Mouse (Mus musculus): ENCODE data around the gene Vav2. TPM values are rescaled to one million over a fixed set of nuclear protein-coding genes. Genes with fewer than 3 reads are reported as not detected.

The Vav2 gene
- polyA plus RNA-seq, 1 experiment, result 24.6 TPM

DNA sequence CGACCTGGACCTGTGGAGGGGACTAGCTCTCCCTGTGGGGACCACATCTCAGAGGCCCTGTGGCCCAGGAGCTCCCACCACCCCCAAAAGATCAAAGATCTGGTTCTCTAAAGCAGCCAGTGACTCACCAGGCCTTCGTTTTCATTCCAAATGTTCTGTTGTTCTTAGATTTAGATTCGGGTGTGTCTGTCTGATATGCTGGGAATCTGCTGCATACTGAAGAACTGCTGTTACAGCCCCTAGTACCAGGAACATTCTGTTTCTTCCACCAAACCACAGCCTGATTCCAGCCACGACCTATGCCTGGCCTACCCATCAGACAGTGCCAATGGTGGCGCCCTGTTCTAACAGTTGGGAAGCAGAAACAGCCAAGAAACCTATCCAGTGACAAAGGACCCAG, 95.3 kb downstream of the Vav2 start:
- H3K27ac ChIP-seq (ENCODE audit: insufficient read depth, low read length), result no peak overlapping the region
- no peak overlapping the region for H3K4me3 ChIP-seq (ENCODE audit: low read depth, low read length)
- no peaks in the 10 kb centered on the region for H3K36me3 ChIP-seq (ENCODE audit: control insufficient read depth, insufficient read depth, low read length, poor library complexity, severe bottlenecking)
- H3K9ac ChIP-seq (ENCODE audit: low read depth, poor library complexity, severe bottlenecking), result no peak overlapping the region
- no peaks in the 10 kb centered on the region for H3K27me3 ChIP-seq (ENCODE audit: control insufficient read depth, insufficient read depth, low read length, poor library complexity, severe bottlenecking)
- TF ChIP-seq EP300 (IDR thresholded peaks at IDR 0.05; ENCODE audit: insufficient read depth, low read depth, low read length) (no peak), POLR2A (IDR thresholded peaks at IDR 0.05; ENCODE audit: insufficient read depth, low read length) (no peak), CTCF (IDR thresholded peaks at IDR 0.05; ENCODE audit: low read depth, low read length) (no peak)
- H3K4me1 ChIP-seq (ENCODE audit: control insufficient read depth, insufficient read depth, low read length), result peaks cover 3% of the 10 kb centered on the region
- no peaks in the 10 kb centered on the region for H3K9me3 ChIP-seq (replicated peaks; ENCODE audit: control insufficient read depth, insufficient read depth, low read length, poor library complexity, severe bottlenecking)

DNA sequence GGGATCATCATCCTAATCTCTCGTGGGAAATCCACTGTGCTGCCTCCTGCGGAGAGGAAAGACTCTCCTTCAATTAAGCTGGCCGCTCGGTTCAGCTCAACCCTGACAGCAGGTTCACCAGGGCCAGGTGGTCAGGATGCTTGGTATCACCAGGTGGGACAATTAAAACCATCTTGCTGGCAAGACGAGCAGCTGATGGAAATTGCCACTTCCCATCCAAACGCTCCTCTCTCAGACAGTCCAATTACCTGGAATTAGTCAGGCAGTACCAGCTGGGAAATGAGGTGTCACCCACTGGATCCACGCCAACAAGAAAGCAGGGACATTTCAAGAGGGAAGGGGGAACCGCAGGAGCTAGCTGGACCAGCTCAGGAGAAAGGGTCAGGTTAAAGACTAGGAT, 96.4 kb downstream of the Vav2 start:
- Histone ChIP-seq H3K4me1 (ENCODE audit: control insufficient read depth, insufficient read depth, low read length) (peaks cover 3% of the 10 kb centered on the region), H3K27me3 (ENCODE audit: control insufficient read depth, insufficient read depth, low read length, poor library complexity, severe bottlenecking) (no peaks in the 10 kb centered on the region), H3K9ac (ENCODE audit: low read depth, poor library complexity, severe bottlenecking) (no peak overlapping the region), H3K27ac (ENCODE audit: insufficient read depth, low read length) (no peak overlapping the region), H3K9me3 (replicated peaks; ENCODE audit: control insufficient read depth, insufficient read depth, low read length, poor library complexity, severe bottlenecking) (no peaks in the 10 kb centered on the region), H3K36me3 (ENCODE audit: control insufficient read depth, insufficient read depth, low read length, poor library complexity, severe bottlenecking) (no peaks in the 10 kb centered on the region), H3K4me3 (ENCODE audit: low read depth, low read length) (no peak overlapping the region)
- TF ChIP-seq POLR2A (IDR thresholded peaks at IDR 0.05; ENCODE audit: insufficient read depth, low read length), result no peak
- TF ChIP-seq CTCF (IDR thresholded peaks at IDR 0.05; ENCODE audit: low read depth, low read length), result no peak
- TF ChIP-seq EP300 (IDR thresholded peaks at IDR 0.05; ENCODE audit: insufficient read depth, low read depth, low read length), result no peak

DNA sequence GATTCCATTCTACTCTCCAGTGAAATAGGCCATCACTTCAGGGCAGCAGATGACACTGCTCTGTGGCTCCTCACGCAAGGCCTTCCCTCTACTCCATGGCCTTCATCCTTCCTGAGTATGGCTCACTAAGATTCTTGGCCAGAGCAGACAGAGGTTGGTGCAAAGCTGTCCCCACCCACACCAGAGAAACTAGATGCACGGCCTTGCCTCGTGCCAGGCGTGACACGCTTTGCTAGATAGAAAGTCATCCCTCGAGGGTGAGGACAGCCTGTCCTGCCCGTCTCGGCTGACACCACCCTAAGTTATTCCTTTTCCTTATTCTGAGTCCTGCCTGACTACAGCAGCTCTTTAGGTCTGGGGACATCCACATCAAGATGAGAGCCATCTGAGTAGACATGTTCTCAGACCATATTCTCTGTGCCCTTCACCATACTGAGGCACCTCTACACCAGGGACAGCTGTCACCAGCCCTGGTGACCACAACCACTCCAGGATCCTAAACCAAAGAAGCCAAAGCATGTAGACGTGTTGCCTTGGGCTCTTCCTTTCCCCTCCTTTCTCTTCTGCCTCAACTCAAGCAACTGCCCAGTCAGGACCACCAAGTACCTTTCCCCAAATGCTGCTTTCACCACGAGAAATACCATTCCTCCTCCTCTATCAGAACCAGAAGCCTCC, 97.3 kb downstream of the Vav2 start:
- H3K9me3 ChIP-seq (replicated peaks; ENCODE audit: control insufficient read depth, insufficient read depth, low read length, poor library complexity, severe bottlenecking), result no peaks in the 10 kb centered on the region
- no peak overlapping the region for H3K4me3 ChIP-seq (ENCODE audit: low read depth, low read length)
- H3K4me1 ChIP-seq (ENCODE audit: control insufficient read depth, insufficient read depth, low read length), result peaks cover 3% of the 10 kb centered on the region
- no peaks in the 10 kb centered on the region for H3K27me3 ChIP-seq (ENCODE audit: control insufficient read depth, insufficient read depth, low read length, poor library complexity, severe bottlenecking)
- H3K9ac ChIP-seq (ENCODE audit: low read depth, poor library complexity, severe bottlenecking), result no peak overlapping the region
- no peaks in the 10 kb centered on the region for H3K36me3 ChIP-seq (ENCODE audit: control insufficient read depth, insufficient read depth, low read length, poor library complexity, severe bottlenecking)
- no peak overlapping the region for H3K27ac ChIP-seq (ENCODE audit: insufficient read depth, low read length)
- no peak for TF ChIP-seq CTCF (IDR thresholded peaks at IDR 0.05; ENCODE audit: low read depth, low read length)
- no peak for TF ChIP-seq POLR2A (IDR thresholded peaks at IDR 0.05; ENCODE audit: insufficient read depth, low read length)
- no peak for TF ChIP-seq EP300 (IDR thresholded peaks at IDR 0.05; ENCODE audit: insufficient read depth, low read depth, low read length)

- H3K9me3 ChIP-seq (replicated peaks; ENCODE audit: control insufficient read depth, insufficient read depth, low read length, poor library complexity, severe bottlenecking), result no peaks in the 10 kb centered on the region
- no peaks in the 10 kb centered on the region for H3K27me3 ChIP-seq (ENCODE audit: control insufficient read depth, insufficient read depth, low read length, poor library complexity, severe bottlenecking)
- peaks cover 3% of the 10 kb centered on the region for H3K4me1 ChIP-seq (ENCODE audit: control insufficient read depth, insufficient read depth, low read length)
- TF ChIP-seq CTCF (IDR thresholded peaks at IDR 0.05; ENCODE audit: low read depth, low read length) (no peak), POLR2A (IDR thresholded peaks at IDR 0.05; ENCODE audit: insufficient read depth, low read length) (no peak), EP300 (IDR thresholded peaks at IDR 0.05; ENCODE audit: insufficient read depth, low read depth, low read length) (no peak)
- H3K36me3 ChIP-seq (ENCODE audit: control insufficient read depth, insufficient read depth, low read length, poor library complexity, severe bottlenecking), result no peaks in the 10 kb centered on the region
- H3K9ac ChIP-seq (ENCODE audit: low read depth, poor library complexity, severe bottlenecking), result no peak overlapping the region
- H3K4me3 ChIP-seq (ENCODE audit: low read depth, low read length), result no peak overlapping the region
- no peak overlapping the region for H3K27ac ChIP-seq (ENCODE audit: insufficient read depth, low read length)
Measured at GRCm38 (mm10) chr2:27328613-27329041, 98.2 kb downstream of the Vav2 start.

GRCm38 (mm10) chr2:27327886-27328285, 98.9 kb downstream of the Vav2 start:
- TF ChIP-seq POLR2A (IDR thresholded peaks at IDR 0.05; ENCODE audit: insufficient read depth, low read length) (no peak), CTCF (IDR thresholded peaks at IDR 0.05; ENCODE audit: low read depth, low read length) (no peak), EP300 (IDR thresholded peaks at IDR 0.05; ENCODE audit: insufficient read depth, low read depth, low read length) (no peak)
- peaks cover 3% of the 10 kb centered on the region for H3K4me1 ChIP-seq (ENCODE audit: control insufficient read depth, insufficient read depth, low read length)
- no peaks in the 10 kb centered on the region for H3K9me3 ChIP-seq (replicated peaks; ENCODE audit: control insufficient read depth, insufficient read depth, low read length, poor library complexity, severe bottlenecking)
- no peak overlapping the region for H3K4me3 ChIP-seq (ENCODE audit: low read depth, low read length)
- H3K27me3 ChIP-seq (ENCODE audit: control insufficient read depth, insufficient read depth, low read length, poor library complexity, severe bottlenecking), result no peaks in the 10 kb centered on the region
- H3K27ac ChIP-seq (ENCODE audit: insufficient read depth, low read length), result no peak overlapping the region
- H3K36me3 ChIP-seq (ENCODE audit: control insufficient read depth, insufficient read depth, low read length, poor library complexity, severe bottlenecking), result no peaks in the 10 kb centered on the region
- H3K9ac ChIP-seq (ENCODE audit: low read depth, poor library complexity, severe bottlenecking), result no peak overlapping the region

GRCm38 (mm10) chr2:27327076-27327475, 99.8 kb downstream of the Vav2 start:
- no peaks in the 10 kb centered on the region for H3K27me3 ChIP-seq (ENCODE audit: control insufficient read depth, insufficient read depth, low read length, poor library complexity, severe bottlenecking)
- no peak for TF ChIP-seq POLR2A (IDR thresholded peaks at IDR 0.05; ENCODE audit: insufficient read depth, low read length)
- no peak for TF ChIP-seq EP300 (IDR thresholded peaks at IDR 0.05; ENCODE audit: insufficient read depth, low read depth, low read length)
- no peak for TF ChIP-seq CTCF (IDR thresholded peaks at IDR 0.05; ENCODE audit: low read depth, low read length)

More at GRCm38 (mm10) chr2:27327076-27327475, 99.8 kb downstream of the Vav2 start:
- no peaks in the 10 kb centered on the region for H3K9me3 ChIP-seq (replicated peaks; ENCODE audit: control insufficient read depth, insufficient read depth, low read length, poor library complexity, severe bottlenecking)
- H3K4me1 ChIP-seq (ENCODE audit: control insufficient read depth, insufficient read depth, low read length), result peaks cover 5% of the 10 kb centered on the region
- no peak overlapping the region for H3K9ac ChIP-seq (ENCODE audit: low read depth, poor library complexity, severe bottlenecking)
- H3K36me3 ChIP-seq (ENCODE audit: control insufficient read depth, insufficient read depth, low read length, poor library complexity, severe bottlenecking), result no peaks in the 10 kb centered on the region
- no peak overlapping the region for H3K4me3 ChIP-seq (ENCODE audit: low read depth, low read length)
- no peak overlapping the region for H3K27ac ChIP-seq (ENCODE audit: insufficient read depth, low read length)

Measured in ES-Bruce4 (cell line).